Mouse (Mus musculus) heart, adult 18-20 months (tissue): ENCODE data around the gene Nfic. TPM values are rescaled to one million over a fixed set of nuclear protein-coding genes. Genes with fewer than 3 reads are reported as not detected.

ENCODE experiments used
- DNase-seq, 2 experiments: peaks; one replicate each; pipeline ENCODE4 v3.0.0; 2021 to 2022; ENCODE audit warnings: mixed read lengths in 1 of 2
- microRNA-seq, 2 experiments: library from miRNA; unstranded; fragments of <30 nt; microRNA quantifications; one replicate each; pipeline ENCODE4 v1.2.0; 2022
- total RNA-seq, 2 experiments: library from RNA; stranded (reverse); gene quantifications; 2 replicates each; pipeline ENCODE4 v1.2.3; 2021

Nfic gene
- total RNA-seq, 2 experiments from 2014 or later: 91.0 to 93.4 TPM

DNA sequence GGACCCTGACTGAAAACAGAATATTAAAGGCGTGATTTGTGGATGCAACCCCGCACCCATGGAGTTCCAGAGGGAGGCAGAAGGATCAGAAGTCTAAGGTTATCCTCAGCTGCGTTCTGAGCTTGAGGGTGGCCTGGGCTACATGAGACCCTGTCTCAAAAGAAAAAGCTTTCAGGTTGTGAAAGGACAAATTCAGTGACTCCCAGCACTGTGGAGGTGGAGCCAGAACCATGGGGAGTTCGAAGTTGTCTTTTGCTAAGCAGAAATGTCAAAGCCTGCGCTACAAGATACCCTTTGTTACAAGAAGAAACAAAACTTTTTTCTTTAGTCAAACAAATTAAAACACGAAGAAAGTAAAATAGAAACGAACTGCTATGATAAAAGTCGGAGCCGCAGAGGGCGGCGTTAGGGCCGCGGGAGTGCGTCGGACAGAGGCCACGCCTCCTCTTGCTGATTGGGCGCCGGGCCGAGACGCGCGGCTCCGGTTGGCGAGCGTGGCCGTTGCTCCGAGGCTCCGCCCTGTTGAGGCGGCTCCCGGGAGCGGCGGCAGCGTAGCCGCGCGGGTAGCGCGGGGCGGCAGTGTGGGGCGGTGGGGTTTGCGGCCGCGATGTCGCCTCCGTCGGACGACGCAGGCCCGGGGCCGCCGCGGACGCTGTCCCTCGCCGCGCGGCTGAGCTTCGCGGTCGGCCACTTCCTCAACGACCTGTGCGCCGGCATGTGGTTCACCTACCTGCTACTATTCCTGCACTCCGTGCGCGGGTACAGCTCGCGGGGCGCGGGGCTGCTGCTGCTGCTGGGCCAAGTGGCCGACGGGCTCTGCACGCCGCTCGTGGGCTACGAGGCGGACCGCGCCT, 98.2 kb downstream of the Nfic start, which contains the start of gene Mfsd12:
TSS of gene Mfsd12 (plus strand) at position 501 of the 854 bp plus-strand sequence.
- DNase-seq: peak; percentile 94 to 95

DNA sequence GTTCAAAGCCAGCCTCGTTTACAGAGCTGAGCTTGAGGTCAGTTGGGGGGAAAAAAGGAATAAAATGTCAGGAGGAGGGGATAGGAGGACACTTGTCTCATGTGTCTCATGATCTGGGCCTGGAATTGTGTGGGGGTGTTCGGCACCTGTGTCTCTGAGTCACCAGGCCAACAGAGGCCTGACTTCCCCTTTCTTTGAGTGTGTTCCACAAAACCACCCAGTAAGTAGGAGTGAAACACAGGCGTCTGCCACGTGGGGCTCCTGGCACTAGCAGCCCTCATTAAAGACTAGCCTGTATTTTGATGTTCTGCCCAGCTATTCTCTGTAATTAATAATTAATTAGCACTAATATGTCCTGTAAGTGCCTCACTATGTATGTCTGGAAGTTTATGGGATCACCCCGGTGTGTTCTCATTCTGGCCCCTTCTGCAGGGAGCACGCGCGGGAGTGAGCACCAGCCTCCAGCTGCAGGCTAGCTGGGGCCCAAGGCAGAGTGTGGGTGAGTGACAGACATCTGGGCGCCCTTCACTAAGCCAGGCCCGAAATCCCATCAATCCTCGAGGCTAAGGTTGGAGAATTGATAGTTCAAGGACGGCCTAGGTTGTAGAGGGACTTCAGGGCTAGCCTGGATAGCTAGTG, 99.0 kb downstream of the Nfic start:
- DNase-seq: peak in 1 of 2 experiments; percentile 30

DNA sequence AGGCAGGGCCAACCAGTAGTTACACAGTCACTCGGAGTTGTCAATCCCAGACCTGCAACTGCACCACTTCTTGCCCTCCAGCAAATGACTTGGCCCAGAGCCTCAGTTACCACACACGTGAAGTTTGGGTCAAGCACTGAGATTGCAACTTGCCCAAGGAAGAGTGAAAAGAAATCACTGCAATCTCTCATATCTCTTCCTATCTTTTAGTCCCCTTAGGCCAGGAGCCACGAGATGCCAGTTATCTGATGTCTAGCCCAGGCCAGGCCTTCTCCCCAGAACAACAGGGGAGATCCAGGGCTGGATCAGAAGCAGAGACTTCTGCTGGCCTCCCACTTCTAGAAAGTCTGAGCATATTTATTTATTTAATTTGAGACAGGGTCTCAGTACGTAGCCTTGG, 99.9 kb downstream of the Nfic start:
- no peak for DNase-seq

DNA sequence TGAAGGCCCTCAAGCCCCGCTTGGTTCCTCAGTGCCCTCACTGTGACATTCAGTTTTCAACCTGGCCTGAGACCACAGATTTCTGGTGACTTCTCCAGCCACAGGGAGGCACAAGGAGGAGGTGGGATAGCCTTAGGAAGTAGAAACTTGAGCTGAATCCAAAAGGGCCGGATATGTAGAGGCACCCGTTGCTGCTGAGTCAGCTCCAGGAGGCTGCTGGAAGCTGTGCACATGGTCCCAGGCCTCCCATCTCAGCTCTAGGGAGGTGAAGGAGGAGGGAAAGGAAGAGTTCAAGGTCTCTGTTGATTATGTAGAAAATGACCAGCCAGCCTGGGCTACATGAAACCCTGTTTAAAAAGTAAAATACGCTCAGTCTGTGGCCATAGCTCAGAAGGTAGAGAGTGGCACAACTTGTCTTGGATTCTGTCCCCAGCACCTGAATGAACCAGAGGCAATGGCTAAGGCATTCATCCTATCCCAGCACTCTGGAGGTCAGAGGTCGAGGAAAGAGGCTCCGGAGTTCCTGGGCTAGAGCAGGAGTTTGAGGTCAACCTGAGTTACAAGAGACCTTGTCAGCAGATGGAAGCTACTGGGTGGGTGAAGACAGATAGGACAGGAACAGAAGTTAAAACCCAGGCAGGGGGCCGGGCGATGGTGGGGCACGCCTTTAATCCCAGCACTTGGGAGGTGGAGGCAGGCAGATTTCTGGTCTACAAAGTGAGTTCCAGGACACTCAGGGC, 100.5 kb downstream of the Nfic start:
- no peak for DNase-seq

DNA sequence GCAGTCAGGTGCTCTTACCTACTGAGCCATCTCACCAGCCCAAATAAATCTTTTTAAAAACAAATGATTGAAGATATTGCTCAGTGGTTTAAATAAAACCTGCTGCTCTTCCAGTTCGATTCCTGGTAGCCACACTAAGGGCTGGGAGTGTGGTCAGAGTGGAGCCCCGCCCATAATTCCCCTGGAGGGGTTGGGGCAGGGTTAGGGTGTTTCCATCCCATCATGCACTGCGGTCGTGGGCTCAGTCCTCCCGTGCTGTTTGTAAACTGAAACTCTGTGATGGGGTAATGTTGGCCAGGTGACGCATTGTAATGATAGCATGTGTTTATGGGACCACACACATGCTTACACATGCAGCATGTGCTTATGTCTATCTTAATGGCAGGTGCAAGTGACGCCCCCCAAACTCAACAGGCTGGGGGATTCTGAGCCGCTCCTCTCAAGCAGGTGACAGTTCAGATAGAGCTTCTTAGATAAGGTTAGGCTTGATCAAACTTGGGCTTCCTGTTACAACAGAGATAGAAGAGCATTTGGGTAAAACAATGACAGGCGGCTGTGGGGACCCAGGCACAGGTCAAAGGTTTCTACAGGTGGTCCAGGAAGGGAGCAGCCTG, 103.7 kb downstream of the Nfic start:
- no peak for DNase-seq

DNA sequence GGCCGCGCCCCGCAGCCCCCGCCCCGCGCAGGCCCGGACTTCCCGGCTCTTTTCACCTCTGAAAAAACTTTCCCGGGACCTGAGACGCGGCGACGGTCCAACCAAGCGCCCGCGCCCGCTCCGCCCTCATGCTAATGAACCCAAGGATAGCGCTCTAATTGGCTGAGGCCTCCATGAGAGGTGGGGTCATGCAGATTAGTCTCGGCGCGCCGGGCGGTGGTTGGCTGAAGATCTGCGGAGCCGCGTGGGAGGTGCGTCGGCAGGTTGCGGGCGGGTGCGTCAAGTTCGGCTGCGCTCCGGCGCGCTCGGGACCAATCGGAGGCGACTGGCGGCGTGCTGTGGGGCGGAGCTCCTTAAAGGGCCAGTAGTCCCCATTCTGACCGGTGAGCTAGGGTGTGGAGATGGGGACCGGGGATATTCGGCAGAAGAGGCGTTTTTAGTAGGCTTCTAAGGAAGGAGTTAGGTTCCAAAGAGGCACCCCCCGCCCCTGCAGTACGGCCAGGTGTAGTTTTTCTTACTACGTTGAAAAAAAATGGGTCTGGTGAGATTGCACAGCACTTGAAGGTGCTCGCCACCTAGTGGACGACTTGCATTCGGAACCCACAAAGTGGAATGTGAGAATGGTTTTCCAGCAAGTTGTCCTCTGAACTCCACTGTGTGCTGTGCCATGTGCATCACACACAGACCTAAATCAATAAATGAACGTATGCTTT, 104.9 kb downstream of the Nfic start, which contains the start of gene Hmg20b:
TSS of gene Hmg20b (minus strand) at position 130 of the 713 bp plus-strand sequence.
- peak; percentile 99 to 100 for DNase-seq

DNA sequence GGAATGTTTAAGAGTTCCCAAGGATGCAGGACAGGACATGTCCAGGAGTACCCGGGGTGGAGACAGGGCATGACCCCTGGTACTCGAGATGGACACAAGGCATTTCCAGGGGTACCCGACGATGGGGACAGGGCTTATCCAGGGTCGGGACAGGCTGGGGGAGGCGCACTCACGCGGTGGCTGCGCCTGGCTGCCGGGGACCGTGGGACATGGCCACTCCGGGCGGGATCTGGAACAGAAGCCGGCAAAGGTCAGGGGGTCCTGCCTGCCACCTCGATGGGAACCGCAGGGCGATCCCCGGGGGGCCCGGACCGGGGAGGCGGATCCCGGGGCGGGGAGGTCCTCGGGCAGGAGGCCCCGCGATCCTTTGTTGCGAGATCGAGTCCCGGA, 105.5 kb downstream of the Nfic start:
- DNase-seq: no peak

DNA sequence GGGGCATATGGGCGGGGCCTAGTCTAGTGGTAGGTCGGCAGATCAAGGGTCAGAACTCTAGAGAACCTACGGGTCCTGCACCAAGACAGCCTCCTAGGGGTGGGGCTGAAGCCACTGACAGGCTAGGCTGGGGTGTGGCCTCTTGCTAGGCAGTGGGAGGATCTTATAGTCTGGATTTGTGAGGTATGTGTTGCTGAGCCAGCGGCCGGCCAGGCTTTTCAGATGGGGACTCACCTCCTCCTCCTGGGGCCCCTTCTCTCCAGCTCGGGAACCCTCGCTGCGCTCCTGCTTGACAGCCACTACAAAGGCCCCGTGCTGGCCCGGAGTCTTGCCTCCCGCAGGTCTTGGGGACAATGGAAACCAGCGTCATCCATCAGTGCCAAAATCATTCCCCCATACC, 106.3 kb downstream of the Nfic start:
- peak in 1 of 2 experiments; percentile 41 for DNase-seq

DNA sequence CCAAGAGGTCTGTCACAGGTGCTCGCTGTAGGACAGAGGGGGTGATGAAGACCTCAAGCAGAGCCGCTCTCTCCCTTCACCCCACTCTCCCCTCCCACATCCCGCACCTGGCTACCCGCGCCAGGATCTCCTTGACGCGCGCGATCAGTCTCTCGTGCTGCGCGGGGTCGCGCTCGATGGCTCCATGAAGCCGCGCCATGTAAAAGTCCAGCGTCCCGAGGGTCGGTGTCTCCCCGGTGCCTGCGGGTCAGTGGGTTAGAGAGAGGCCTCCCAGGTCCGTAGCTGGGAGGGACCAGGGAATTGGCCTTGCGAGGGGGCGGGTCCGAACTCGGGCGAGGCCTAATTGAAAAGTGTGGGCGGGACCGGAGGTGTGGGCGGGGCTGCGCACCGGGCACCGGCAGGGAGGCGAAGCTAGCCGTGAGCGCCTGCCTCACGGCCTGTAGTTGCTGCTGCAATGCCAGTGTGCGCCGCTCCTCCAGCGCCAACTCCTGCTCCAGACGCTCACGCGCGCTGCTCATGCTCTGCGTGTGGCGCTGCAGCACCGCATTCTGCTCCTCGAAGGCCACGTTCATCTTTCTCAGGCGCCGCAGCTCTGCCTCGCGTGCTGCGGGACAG, 108.9 kb downstream of the Nfic start:
- no peak for DNase-seq

Small RNAs within 50 kb of the gene (microRNA-seq; reads per million reads assigned to microRNA genes)
- gene Gm25595 (0 reads per million in 2 experiments), gene Mir1191b (0 to 0.54 reads per million in 2 experiments), gene Mir6913 (0 to 1.6 reads per million in 2 experiments)

Other genes starting within 250 kb of the Nfic start
- not detected for gene Atcay, start 224.8 kb downstream of the Nfic start, total RNA-seq
- gene Zfr2, start 222.5 kb downstream of the Nfic start, total RNA-seq: 1 to 10 TPM; 2.3 to 2.5 TPM
- under 1 TPM; 0.42 to 0.87 TPM for gene Matk, start 202.7 kb downstream of the Nfic start, total RNA-seq
- 10 to 100 TPM; 85.7 to 89.6 TPM for gene Mrpl54, start 188.7 kb downstream of the Nfic start, total RNA-seq
- 100 to 1,000 TPM in 1 of 2 experiments, 10 to 100 TPM in 1; 85.9 to 110 TPM for gene Apba3, start 188.7 kb downstream of the Nfic start, total RNA-seq
- gene Tjp3, start 164.1 kb downstream of the Nfic start, total RNA-seq: under 1 TPM in 1 of 2 experiments, not detected in 1; 0.87 TPM
- gene Pip5k1c, start 162.7 kb downstream of the Nfic start, total RNA-seq: 10 to 100 TPM; 23.1 to 25.6 TPM
- 10 to 100 TPM; 14.6 to 15.8 TPM for gene Cactin, start 134.5 kb downstream of the Nfic start, total RNA-seq
- gene Tbxa2r, start 126.9 kb downstream of the Nfic start, total RNA-seq: 1 to 10 TPM; 2.5 to 2.7 TPM
- 1 to 10 TPM; 3.4 to 4.7 TPM for gene Gipc3, start 112.4 kb downstream of the Nfic start, total RNA-seq
- gene Hmg20b, start 105.2 kb downstream of the Nfic start, total RNA-seq: 10 to 100 TPM; 57.1 to 62.2 TPM
- 10 to 100 TPM; 11.0 to 12.7 TPM for gene Mfsd12, start 98.1 kb downstream of the Nfic start, total RNA-seq
- gene 4930404N11Rik, start 89.8 kb downstream of the Nfic start, total RNA-seq: under 1 TPM; 0.45 to 0.51 TPM
- 10 to 100 TPM; 27.6 to 35.6 TPM for gene Fzr1, start 77.1 kb downstream of the Nfic start, total RNA-seq
- gene Dohh, start 71.2 kb downstream of the Nfic start, total RNA-seq: 10 to 100 TPM; 49.9 to 59.6 TPM
- 1 to 10 TPM in 1 of 2 experiments, under 1 TPM in 1; 0.65 to 2.3 TPM for gene Gm48551, start 71.2 kb downstream of the Nfic start, total RNA-seq
- gene Gm48552, start 66.6 kb downstream of the Nfic start, total RNA-seq: under 1 TPM in 1 of 2 experiments, not detected in 1; 0.51 TPM
- gene Smim24, start 62.6 kb downstream of the Nfic start, total RNA-seq: 1 to 10 TPM; 1.9 to 2.2 TPM
- gene Celf5, start 27.1 kb upstream of the Nfic start, total RNA-seq: under 1 TPM; 0.17 to 0.21 TPM
- gene Ncln, start 40.8 kb upstream of the Nfic start, total RNA-seq: 10 to 100 TPM; 61.9 to 64.3 TPM
- gene S1pr4, start 44.5 kb upstream of the Nfic start, total RNA-seq: 1 to 10 TPM; 1.2 to 2.8 TPM
- gene Gna15, start 68.6 kb upstream of the Nfic start, total RNA-seq: 1 to 10 TPM; 1.4 to 1.5 TPM
- gene Gna11, start 89.6 kb upstream of the Nfic start, total RNA-seq: 10 to 100 TPM; 47.8 to 49.8 TPM
- 1,000 to 10,000 TPM; 1,011 to 1,083 TPM for gene Aes, start 103.9 kb upstream of the Nfic start, total RNA-seq
- 1 to 10 TPM; 4.7 to 7.1 TPM for gene Tle2, start 118.9 kb upstream of the Nfic start, total RNA-seq
- gene Tle6, start 145.4 kb upstream of the Nfic start, total RNA-seq: 10 to 100 TPM in 1 of 2 experiments, 1 to 10 TPM in 1; 7.9 to 11.1 TPM
- 1 to 10 TPM; 2.6 TPM for gene BC025920, start 150.6 kb upstream of the Nfic start, total RNA-seq
- 1 to 10 TPM; 5.6 to 6.3 TPM for gene Sirt6, start 172.2 kb upstream of the Nfic start, total RNA-seq
- gene Ankrd24, start 172.9 kb upstream of the Nfic start, total RNA-seq: 10 to 100 TPM in 1 of 2 experiments, 1 to 10 TPM in 1; 7.5 to 10.3 TPM
- gene Gm10778, start 193.4 kb upstream of the Nfic start, total RNA-seq: 1 to 10 TPM; 1.9 to 2.0 TPM
- gene Zfp433, start 249.2 kb upstream of the Nfic start, total RNA-seq: 1 to 10 TPM; 3.3 to 4.6 TPM